ENCODE assay signal across 18 mouse cellular contexts in the genomic region with DNA sequence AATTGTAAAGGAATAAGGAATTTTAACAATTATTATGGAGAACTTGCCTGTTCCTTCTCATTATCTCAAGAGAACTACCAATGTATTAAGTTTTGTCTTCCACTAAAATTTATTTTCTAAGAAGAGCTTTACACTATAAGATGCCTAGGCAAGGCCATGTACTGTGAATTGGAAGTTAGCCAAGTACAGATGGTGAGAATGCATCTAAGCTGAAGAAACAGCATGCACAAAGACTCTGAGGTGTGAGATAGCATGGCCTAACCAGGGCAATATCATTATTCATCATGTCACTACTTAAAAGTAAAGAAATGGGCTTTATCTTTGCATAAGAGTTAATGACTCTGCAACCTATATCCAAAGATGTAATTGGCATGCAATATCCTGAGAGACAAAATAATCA.
"Had no signal": no experiment of that assay in that cellular context is flagged by ENCODE, and none has a peak within 500 bp of the region (broad histone marks: within the 10 kb centered on the region; RNA-seq: fewer than 3 reads in every experiment).

No protein-coding gene starts in this region.

- H3K27ac ChIP-seq: limb, embryonic 12.5 days; limb, embryonic 15.5 days; liver, embryonic 14.5 days; macrophage; midbrain, embryonic 13.5 days; stomach, postnatal 0 days had no signal

- H3K9ac ChIP-seq: limb, embryonic 12.5 days; limb, embryonic 15.5 days; liver, embryonic 14.5 days; liver, postnatal 0 days; lung, embryonic 14.5 days; midbrain, embryonic 13.5 days had no signal

- H3K4me1 ChIP-seq: limb, embryonic 12.5 days; limb, embryonic 15.5 days; midbrain, embryonic 13.5 days had no signal

- H3K4me2 ChIP-seq: limb, embryonic 12.5 days; limb, embryonic 15.5 days; liver, embryonic 11.5 days; lung, embryonic 14.5 days; midbrain, embryonic 13.5 days had no signal

- H3K9me3 ChIP-seq: limb, embryonic 12.5 days; limb, embryonic 15.5 days; midbrain, embryonic 13.5 days had no signal

- DNase-seq: kidney, adult 9 months; kidney, postnatal 14 days; kidney, postnatal 4 days; left cerebral cortex, postnatal 4 days; liver, postnatal 0 days; lung, embryonic 14.5 days; right cerebral cortex, postnatal 14 days; right cerebral cortex, postnatal 4 days; thymus, postnatal 25 days had no signal

- H3K36me3 ChIP-seq: limb, embryonic 12.5 days; limb, embryonic 15.5 days; midbrain, embryonic 13.5 days had no signal

- H3K4me3 ChIP-seq: limb, embryonic 12.5 days; limb, embryonic 15.5 days; midbrain, embryonic 13.5 days had no signal

- ATAC-seq: liver, postnatal 0 days; lung, postnatal 0 days; midbrain, embryonic 13.5 days; midbrain, embryonic 16.5 days had no signal

- H3K27me3 ChIP-seq: limb, embryonic 12.5 days; limb, embryonic 15.5 days; midbrain, embryonic 13.5 days had no signal
